Mouse (Mus musculus) stomach, postnatal 0 days (tissue): Measurements from ENCODE around the gene Mad1l1.

ENCODE experiments used
- CTCF ChIP-seq: IDR thresholded peaks from 2 replicates; pipeline ENCODE4 v1.5.1; 2016; ENCODE audit warnings: antibody characterized with exemption, low read depth, mild to moderate bottlenecking, moderate library complexity
- EP300 ChIP-seq: optimal IDR thresholded peaks from 2 replicates; pipeline ENCODE3; 2016; ENCODE audit warnings: antibody characterized with exemption

DNA sequence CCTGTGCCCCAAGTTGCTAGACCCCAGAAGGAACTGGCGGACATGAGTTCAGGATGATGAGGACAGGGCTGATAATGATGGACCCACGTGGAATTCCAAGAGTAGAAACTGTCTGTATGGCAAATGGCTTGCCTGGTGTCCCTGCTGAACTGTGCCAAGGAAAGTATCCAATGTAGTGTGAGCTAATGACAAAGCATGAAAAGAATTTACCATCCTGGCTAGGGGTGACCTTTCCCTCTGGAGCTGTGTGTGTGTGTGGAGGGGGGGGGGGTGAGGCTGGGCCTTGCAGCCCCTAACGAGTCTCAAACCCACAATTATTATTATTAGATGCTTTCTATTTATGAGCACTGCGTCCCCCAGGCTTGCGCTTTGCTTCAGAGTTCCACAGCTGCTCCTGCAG, 307.7 kb downstream of the Mad1l1 start:
- TF ChIP-seq EP300 (no peak), CTCF (no peak)
